Mouse (Mus musculus): ENCODE measurements at regions not wholly inside any gene's neighbourhood (a gene's known extent, or its start where the extent isn't known, plus 50 kb on each side); places are given as distances from the start of the nearest gene placed in this dataset.
A peak's percentile ranks its signal among the peaks of the same experiment; 100 is the strongest.

GRCm38 (mm10) chr13:39702621-39703020 is 658.6 kb downstream of the Ofcc1 start:
- DNase-seq (ENCODE audit: low spot score in 2 of 2) = no peak
- intact Hi-C loops (cut with DNase I) = no loop called here

GRCm38 (mm10) chr13:39691291-39692024 is 669.8 kb downstream of the Ofcc1 start:
- no peak for DNase-seq (ENCODE audit: low spot score in 2 of 2)
- intact Hi-C loops (cut with DNase I) = no loop called here

- intact Hi-C loops (cut with DNase I) = no loop called here
- no peak for DNase-seq (ENCODE audit: low spot score in 2 of 2)
These were observed 696.7 kb downstream of the Ofcc1 start for GRCm38 (mm10) chr13:39664548-39664947.

GRCm38 (mm10) chr13:39649457-39649856 is 688.8 kb upstream of the Slc35b3 start:
- intact Hi-C loops (cut with DNase I) = loop anchor here (5.0 to 10.0 kb wide), 2 partner anchors 465 to 1083 kb away; no protein-coding TSS in a partner anchor

GRCm38 (mm10) chr13:39647367-39647766 is 686.7 kb upstream of the Slc35b3 start:
- peak; percentile 57 to 79 for DNase-seq (ENCODE audit: low spot score in 2 of 2)
- intact Hi-C loops (cut with DNase I) = loop anchor here (5.0 to 10.0 kb wide), 2 partner anchors 463 to 1085 kb away; no protein-coding TSS in a partner anchor

More at GRCm38 (mm10) chr13:39649457-39649856, 688.8 kb upstream of the Slc35b3 start:
- DNase-seq (ENCODE audit: low spot score in 2 of 2) = no peak

GRCm38 (mm10) chr13:39631506-39632132 is 670.9 kb upstream of the Slc35b3 start:
- intact Hi-C loops (cut with DNase I) = no loop called here
- DNase-seq (ENCODE audit: low spot score in 2 of 2) = peak; percentile 8 to 76

All from left cerebral cortex, postnatal 25 days (tissue).